Mouse (Mus musculus) lung, adult 2 months (tissue): ENCODE measurements around the gene Gm37240.

ENCODE experiments used
- CTCF ChIP-seq: fragments of 200-500 bp; IDR thresholded peaks from 2 replicates; pipeline ENCODE4 v1.5.1; 2011; ENCODE audit warnings: mild to moderate bottlenecking, low read length, control low read depth; ENCODE audit not compliant: insufficient read depth
- POLR2A ChIP-seq: fragments of 200-500 bp; IDR thresholded peaks from 2 replicates; pipeline ENCODE4 v1.6.1; 2011; ENCODE audit warnings: low read depth, mild to moderate bottlenecking, control low read depth, low read length, borderline replicate concordance; ENCODE audit errors: extremely low read depth

DNA sequence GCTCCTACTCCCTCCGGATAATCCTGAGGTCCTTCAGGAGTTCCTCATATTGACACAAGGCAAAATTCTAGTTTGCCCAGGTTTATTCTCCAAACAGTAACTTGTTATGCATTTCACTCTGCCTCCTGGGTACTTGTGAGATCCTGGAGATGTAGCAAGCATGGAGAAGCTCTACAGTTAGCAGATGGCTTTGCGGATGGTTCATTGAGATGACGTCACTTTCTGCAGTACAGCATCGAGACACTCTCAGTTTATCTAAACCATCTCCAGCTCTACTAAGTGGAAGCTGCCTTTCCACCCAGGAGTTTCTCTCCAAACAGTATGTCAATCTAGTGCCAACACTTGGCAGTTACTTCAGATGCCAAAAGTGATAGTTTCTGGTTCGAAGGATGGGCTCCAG is 444.5 kb downstream of the Gm37240 start:
- TF ChIP-seq CTCF (no peak), POLR2A (no peak)
